Mouse (Mus musculus): ENCODE data around the gene Mtus2. TPM values are rescaled to one million over a fixed set of nuclear protein-coding genes. Genes with fewer than 3 reads are reported as not detected.

Gene Mtus2
- polyA plus RNA-seq (2014; fragmentation: Nextera tagmentation; extraction: Ambion mirVana), result 8.1 and 8.4 TPM in 2 replicates

- Histone ChIP-seq H3K9ac (ENCODE audit: low read length) (peak within 1 kb of the TSS; percentile 61), H3K36me3 (ENCODE audit: control insufficient read depth, insufficient read depth, low read length) (no peaks in the 10 kb centered on the region), H3K9me3 (ENCODE audit: control insufficient read depth, low read length) (no peaks in the 10 kb centered on the region), H3K27me3 (ENCODE audit: control insufficient read depth, insufficient read depth, low read length) (peaks cover 23% of the 10 kb centered on the region), H3K27ac (ENCODE audit: low read depth, low read length) (no peak within 1 kb of the TSS), H3K4me2 (ENCODE audit: low read depth, low read length, severe bottlenecking) (peak within 1 kb of the TSS; percentile 99), H3K4me3 (ENCODE audit: low read depth, low read length) (peak within 1 kb of the TSS; percentile 56), H3K4me1 (replicated peaks; ENCODE audit: control insufficient read depth, insufficient read depth, low read length) (peaks cover 4% of the 10 kb centered on the region; the same call in 1 of the 2 replicates)
- under 1% methylated on average over 55 of the region's 55 CpGs for WGBS
- ATAC-seq (replicated peaks; ENCODE audit: low FRiP score), result peak; percentile 93
- DNase-seq (ENCODE audit: low spot score), result peak; percentile 96
These were observed at the start of gene Mtus2 for GRCm38 (mm10) chr5:147956821-147957564. TSS of gene Mtus2 (plus strand) at chr5:147957320.

- no peaks in the 10 kb centered on the region for H3K9me3 ChIP-seq (ENCODE audit: control insufficient read depth, low read length)
- H3K4me1 ChIP-seq (replicated peaks; ENCODE audit: control insufficient read depth, insufficient read depth, low read length), result no peaks in the 10 kb centered on the region
- no peak overlapping the region for H3K4me3 ChIP-seq (ENCODE audit: low read depth, low read length)
- no peak for ATAC-seq (replicated peaks; ENCODE audit: low FRiP score)
- no peak overlapping the region for H3K4me2 ChIP-seq (ENCODE audit: low read depth, low read length, severe bottlenecking)
- no peak overlapping the region for H3K27ac ChIP-seq (ENCODE audit: low read depth, low read length)
- no peaks in the 10 kb centered on the region for H3K36me3 ChIP-seq (ENCODE audit: control insufficient read depth, insufficient read depth, low read length)
- WGBS, result 93% methylated on average over 8 of the region's 8 CpGs
- H3K9ac ChIP-seq (ENCODE audit: low read length), result no peak overlapping the region
- no peak for DNase-seq (ENCODE audit: low spot score)
- no peaks in the 10 kb centered on the region for H3K27me3 ChIP-seq (ENCODE audit: control insufficient read depth, insufficient read depth, low read length)
These were observed 49.3 kb upstream of the Mtus2 start for GRCm38 (mm10) chr5:147907851-147908250.

GRCm38 (mm10) chr5:147910807-147911509, 46.2 kb upstream of the Mtus2 start:
- H3K27me3 ChIP-seq (ENCODE audit: control insufficient read depth, insufficient read depth, low read length), result no peaks in the 10 kb centered on the region
- H3K36me3 ChIP-seq (ENCODE audit: control insufficient read depth, insufficient read depth, low read length), result no peaks in the 10 kb centered on the region
- WGBS, result 87% methylated on average over 12 of the region's 12 CpGs
- DNase-seq (ENCODE audit: low spot score) (no peak), ATAC-seq (replicated peaks; ENCODE audit: low FRiP score) (no peak)
- H3K27ac ChIP-seq (ENCODE audit: low read depth, low read length), result no peak overlapping the region
- H3K4me1 ChIP-seq (replicated peaks; ENCODE audit: control insufficient read depth, insufficient read depth, low read length), result no peaks in the 10 kb centered on the region
- no peaks in the 10 kb centered on the region for H3K9me3 ChIP-seq (ENCODE audit: control insufficient read depth, low read length)
- no peak overlapping the region for H3K4me2 ChIP-seq (ENCODE audit: low read depth, low read length, severe bottlenecking)
- H3K4me3 ChIP-seq (ENCODE audit: low read depth, low read length), result no peak overlapping the region
- no peak overlapping the region for H3K9ac ChIP-seq (ENCODE audit: low read length)

- Histone ChIP-seq H3K27me3 (ENCODE audit: control insufficient read depth, insufficient read depth, low read length) (no peaks in the 10 kb centered on the region), H3K36me3 (ENCODE audit: control insufficient read depth, insufficient read depth, low read length) (no peaks in the 10 kb centered on the region), H3K9me3 (ENCODE audit: control insufficient read depth, low read length) (no peaks in the 10 kb centered on the region), H3K9ac (ENCODE audit: low read length) (no peak overlapping the region), H3K4me2 (ENCODE audit: low read depth, low read length, severe bottlenecking) (no peak overlapping the region), H3K4me1 (replicated peaks; ENCODE audit: control insufficient read depth, insufficient read depth, low read length) (no peaks in the 10 kb centered on the region), H3K4me3 (ENCODE audit: low read depth, low read length) (no peak overlapping the region), H3K27ac (ENCODE audit: low read depth, low read length) (no peak overlapping the region)
- WGBS, result 85% methylated on average over 5 of the region's 5 CpGs
- no peak for ATAC-seq (replicated peaks; ENCODE audit: low FRiP score)
- no peak for DNase-seq (ENCODE audit: low spot score)
These were observed 45.4 kb upstream of the Mtus2 start for GRCm38 (mm10) chr5:147911744-147912143.

DNA sequence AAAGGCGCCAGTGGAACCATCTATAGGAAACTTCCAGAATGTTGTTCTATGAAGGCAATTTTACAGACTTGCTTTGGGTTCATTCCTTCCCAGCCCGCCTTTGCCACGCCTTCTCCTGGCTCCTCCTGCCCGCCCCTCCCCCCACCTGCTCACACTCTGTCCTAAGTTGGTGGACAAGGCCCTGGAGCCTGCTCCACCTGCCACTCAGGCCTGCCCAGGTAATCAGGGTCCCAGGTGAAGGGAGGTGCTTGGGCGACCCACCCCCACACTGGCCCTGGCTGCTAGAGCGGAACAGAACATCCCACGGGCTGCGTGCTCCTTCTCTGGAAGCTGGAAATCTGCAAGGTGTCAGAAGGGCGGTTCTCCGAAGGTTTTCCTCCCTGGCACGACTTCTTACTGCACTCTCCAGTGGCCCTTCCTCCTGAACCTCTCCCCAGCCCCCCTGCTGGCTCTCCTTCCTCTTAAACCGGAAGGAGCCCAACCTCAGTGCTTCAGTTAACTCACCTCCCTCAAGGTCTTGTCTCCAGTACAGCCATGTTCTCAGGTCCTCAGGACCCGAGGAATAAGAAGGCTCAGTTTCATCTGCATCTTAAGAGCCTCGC, 43.8 kb upstream of the Mtus2 start:
- H3K27ac ChIP-seq (ENCODE audit: low read depth, low read length), result no peak overlapping the region
- DNase-seq (ENCODE audit: low spot score), result peak; percentile 55
- no peak overlapping the region for H3K4me3 ChIP-seq (ENCODE audit: low read depth, low read length)

DNA sequence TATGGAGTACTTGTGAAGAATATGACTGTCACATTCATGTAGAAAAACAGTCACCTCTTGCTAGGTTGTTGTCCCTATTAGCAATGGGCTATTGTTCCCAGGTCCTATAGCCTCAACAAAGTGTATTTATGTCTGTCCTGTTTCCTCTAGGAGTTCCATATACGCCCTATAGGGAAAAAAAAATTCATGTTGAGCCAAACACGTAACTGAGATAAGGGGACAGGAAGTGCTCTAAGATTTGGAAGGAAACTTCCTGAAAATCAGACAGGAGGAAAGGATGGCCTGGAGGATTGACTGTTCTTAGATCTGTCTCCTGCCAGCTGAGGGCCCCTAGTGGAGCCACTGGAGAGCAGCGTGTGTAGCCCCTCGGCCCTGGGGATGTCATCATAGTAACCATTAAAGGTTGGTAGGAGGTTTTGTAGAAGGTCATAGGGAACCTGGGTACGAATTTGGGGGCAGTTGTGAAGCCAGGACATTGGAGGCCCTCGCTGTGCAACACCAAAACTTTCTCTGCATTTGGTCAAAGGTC, 42.0 kb upstream of the Mtus2 start:
- Histone ChIP-seq H3K4me1 (replicated peaks; ENCODE audit: control insufficient read depth, insufficient read depth, low read length) (no peaks in the 10 kb centered on the region), H3K27ac (ENCODE audit: low read depth, low read length) (no peak overlapping the region), H3K4me3 (ENCODE audit: low read depth, low read length) (no peak overlapping the region), H3K27me3 (ENCODE audit: control insufficient read depth, insufficient read depth, low read length) (no peaks in the 10 kb centered on the region), H3K9ac (ENCODE audit: low read length) (no peak overlapping the region), H3K36me3 (ENCODE audit: control insufficient read depth, insufficient read depth, low read length) (no peaks in the 10 kb centered on the region), H3K9me3 (ENCODE audit: control insufficient read depth, low read length) (no peaks in the 10 kb centered on the region), H3K4me2 (ENCODE audit: low read depth, low read length, severe bottlenecking) (no peak overlapping the region)
- ATAC-seq (replicated peaks; ENCODE audit: low FRiP score), result no peak
- WGBS, result 59% methylated on average over 6 of the region's 6 CpGs
- DNase-seq (ENCODE audit: low spot score), result peak; percentile 48

More for the DNA sequence above, 43.8 kb upstream of the Mtus2 start:
- Histone ChIP-seq H3K36me3 (ENCODE audit: control insufficient read depth, insufficient read depth, low read length) (no peaks in the 10 kb centered on the region), H3K4me1 (replicated peaks; ENCODE audit: control insufficient read depth, insufficient read depth, low read length) (no peaks in the 10 kb centered on the region), H3K27me3 (ENCODE audit: control insufficient read depth, insufficient read depth, low read length) (no peaks in the 10 kb centered on the region), H3K9ac (ENCODE audit: low read length) (no peak overlapping the region), H3K4me2 (ENCODE audit: low read depth, low read length, severe bottlenecking) (no peak overlapping the region), H3K9me3 (ENCODE audit: control insufficient read depth, low read length) (no peaks in the 10 kb centered on the region)
- no peak for ATAC-seq (replicated peaks; ENCODE audit: low FRiP score)
- WGBS, result 41% methylated on average over 14 of the region's 14 CpGs

DNA sequence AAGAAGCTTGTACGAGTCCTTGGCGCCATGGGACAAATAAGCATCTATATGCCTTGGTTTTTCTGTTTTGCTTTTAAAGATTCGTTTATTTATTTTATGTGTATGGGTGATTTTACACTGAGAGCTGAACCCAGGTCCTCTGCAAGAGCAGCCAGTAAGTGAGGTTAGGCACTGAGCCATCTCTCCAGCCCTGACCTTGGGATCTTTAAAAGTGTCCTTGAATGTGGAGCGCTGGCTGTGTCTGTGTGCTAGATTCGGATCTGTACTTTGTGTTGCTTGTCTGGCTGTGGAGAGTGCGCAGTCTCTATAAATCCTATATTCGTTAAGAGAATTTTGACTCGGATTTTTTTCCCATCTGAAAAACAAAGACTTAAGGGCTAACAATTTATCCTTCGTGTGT, 40.9 kb upstream of the Mtus2 start:
- no peak overlapping the region for H3K27ac ChIP-seq (ENCODE audit: low read depth, low read length)
- ATAC-seq (replicated peaks; ENCODE audit: low FRiP score), result no peak

GRCm38 (mm10) chr5:147918044-147918846, 38.9 kb upstream of the Mtus2 start:
- no peak overlapping the region for H3K4me2 ChIP-seq (ENCODE audit: low read depth, low read length, severe bottlenecking)
- H3K27me3 ChIP-seq (ENCODE audit: control insufficient read depth, insufficient read depth, low read length), result no peaks in the 10 kb centered on the region
- no peaks in the 10 kb centered on the region for H3K9me3 ChIP-seq (ENCODE audit: control insufficient read depth, low read length)
- DNase-seq (ENCODE audit: low spot score) (no peak), ATAC-seq (replicated peaks; ENCODE audit: low FRiP score) (no peak)
- no peak overlapping the region for H3K9ac ChIP-seq (ENCODE audit: low read length)
- no peak overlapping the region for H3K4me3 ChIP-seq (ENCODE audit: low read depth, low read length)
- H3K27ac ChIP-seq (ENCODE audit: low read depth, low read length), result no peak overlapping the region
- no peaks in the 10 kb centered on the region for H3K4me1 ChIP-seq (replicated peaks; ENCODE audit: control insufficient read depth, insufficient read depth, low read length)
- 80% methylated on average over 17 of the region's 17 CpGs for WGBS
- H3K36me3 ChIP-seq (ENCODE audit: control insufficient read depth, insufficient read depth, low read length), result no peaks in the 10 kb centered on the region

More for the DNA sequence above, 40.9 kb upstream of the Mtus2 start:
- Histone ChIP-seq H3K36me3 (ENCODE audit: control insufficient read depth, insufficient read depth, low read length) (no peaks in the 10 kb centered on the region), H3K4me3 (ENCODE audit: low read depth, low read length) (no peak overlapping the region), H3K4me2 (ENCODE audit: low read depth, low read length, severe bottlenecking) (no peak overlapping the region), H3K27me3 (ENCODE audit: control insufficient read depth, insufficient read depth, low read length) (no peaks in the 10 kb centered on the region), H3K9me3 (ENCODE audit: control insufficient read depth, low read length) (no peaks in the 10 kb centered on the region), H3K9ac (ENCODE audit: low read length) (no peak overlapping the region), H3K4me1 (replicated peaks; ENCODE audit: control insufficient read depth, insufficient read depth, low read length) (no peaks in the 10 kb centered on the region)
- DNase-seq (ENCODE audit: low spot score), result no peak
- WGBS, result 90% methylated on average over 9 of the region's 9 CpGs

Measured in forebrain, embryonic 11.5 days (tissue).